Mouse (Mus musculus) hindbrain, embryonic 15.5 days (tissue): ENCODE data around the gene Dio2. TPM values are rescaled to one million over a fixed set of nuclear protein-coding genes. Genes with fewer than 3 reads are reported as not detected.

Experiments
- ATAC-seq: fragments of 200-750 bp; cut with Nextera tagmentation; 2 replicates; pipeline ENCODE4 v1.8.0; 2017; ENCODE audit warnings: low read depth, moderate number of reproducible peaks, moderate TSS enrichment; ENCODE audit not compliant: low FRiP score
- H3K27ac ChIP-seq: fragments of 300-500 bp; sonication (generic); replicated peaks from 2 replicates; pipeline ENCODE4 v1.5.1; 2015; ENCODE audit warnings: mild to moderate bottlenecking, inconsistent platforms
- H3K27me3 ChIP-seq: fragments of 300-500 bp; sonication (generic); 2 replicates; pipeline ENCODE4 v1.6.1; 2015; ENCODE audit warnings: control low read depth, inconsistent platforms
- H3K36me3 ChIP-seq: fragments of 300-500 bp; sonication (generic); 2 replicates; pipeline ENCODE4 v1.6.1; 2015; ENCODE audit warnings: control low read depth, inconsistent platforms
- H3K4me1 ChIP-seq: fragments of 300-500 bp; sonication (generic); replicated peaks from 2 replicates; pipeline ENCODE4 v1.6.1; 2015; ENCODE audit warnings: control low read depth, inconsistent platforms
- H3K4me2 ChIP-seq: fragments of 300-500 bp; sonication (generic); 2 replicates; pipeline ENCODE4 v1.6.1; 2015; ENCODE audit warnings: moderate library complexity, mild to moderate bottlenecking, inconsistent platforms
- H3K4me3 ChIP-seq: fragments of 300-500 bp; sonication (generic); 2 replicates; pipeline ENCODE4 v1.5.1; 2015; ENCODE audit warnings: mild to moderate bottlenecking, inconsistent platforms
- H3K9ac ChIP-seq: fragments of 300-500 bp; sonication (generic); 2 replicates; pipeline ENCODE4 v1.6.1; 2015; ENCODE audit warnings: inconsistent platforms
- H3K9me3 ChIP-seq: fragments of 300-500 bp; sonication (generic); 2 replicates; pipeline ENCODE4 v1.6.1; 2016; ENCODE audit warnings: control low read depth, inconsistent platforms
- WGBS: fragments of 180-500 bp; shearing (Covaris S2); methylation state at CpG from one replicate; pipeline ENCODE4 v1.1.7; 2015; 5-methylcytosine and 5-hydroxymethylcytosine counted together
- polyA plus RNA-seq: library from polyadenylated mRNA; unstranded; fragments of >200 nt; fragmentation: Nextera tagmentation; extraction: Ambion mirVana; gene quantifications from 2 replicates; pipeline ENCODE4 v1.2.1, GENCODE M21; 2015

Gene Dio2
- 0.04 and 0.07 TPM in 2 replicates for polyA plus RNA-seq

GRCm38 (mm10) chr12:90738388-90739223 lies at the start of gene Dio2:
Gene Dio2, minus strand, starts transcription at chr12:90738438.
- no peaks in the 10 kb centered on the region for H3K9me3 ChIP-seq
- H3K4me1 ChIP-seq: no peaks in the 10 kb centered on the region
- H3K4me2 ChIP-seq: peak within 1 kb of the TSS; percentile 22
- H3K27me3 ChIP-seq: 0 out of 2 replicates have a peak, but pooled peaks cover 3% of the 10 kb centered on the region
- H3K27ac ChIP-seq: no peak within 1 kb of the TSS
- ATAC-seq: no peak
- H3K9ac ChIP-seq: no peak within 1 kb of the TSS
- WGBS: 31% methylated on average over 10 of the region's 10 CpGs
- H3K36me3 ChIP-seq: no peaks in the 10 kb centered on the region
- H3K4me3 ChIP-seq: no peak within 1 kb of the TSS

DNA sequence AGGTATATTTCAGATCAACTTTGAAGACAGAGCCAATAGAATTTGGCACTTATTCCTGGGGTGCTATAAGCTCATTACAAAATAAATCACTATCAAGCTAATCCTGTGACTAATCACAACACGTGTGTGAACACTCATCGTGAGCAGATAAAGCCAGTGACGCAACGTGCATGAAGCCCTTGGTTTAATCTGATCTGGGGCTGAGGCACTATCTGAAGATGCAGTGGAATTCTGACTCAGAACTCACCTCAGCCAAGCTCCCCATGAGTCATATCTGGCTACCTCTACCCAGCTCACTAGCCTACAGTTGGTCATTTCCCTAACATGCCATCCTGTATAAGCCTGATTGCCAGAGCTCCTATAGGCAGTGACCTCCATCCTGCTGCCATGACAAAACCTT lies 43.2 kb upstream of the Dio2 start:
- H3K27ac ChIP-seq: no peak overlapping the region
- H3K4me1 ChIP-seq: no peaks in the 10 kb centered on the region
- H3K9ac ChIP-seq: no peak overlapping the region
- H3K27me3 ChIP-seq: no peaks in the 10 kb centered on the region
- 85% methylated on average over 4 of the region's 4 CpGs for WGBS
- H3K4me3 ChIP-seq: no peak overlapping the region
- H3K4me2 ChIP-seq: no peak overlapping the region
- ATAC-seq: no peak
- no peaks in the 10 kb centered on the region for H3K9me3 ChIP-seq
- no peaks in the 10 kb centered on the region for H3K36me3 ChIP-seq

DNA sequence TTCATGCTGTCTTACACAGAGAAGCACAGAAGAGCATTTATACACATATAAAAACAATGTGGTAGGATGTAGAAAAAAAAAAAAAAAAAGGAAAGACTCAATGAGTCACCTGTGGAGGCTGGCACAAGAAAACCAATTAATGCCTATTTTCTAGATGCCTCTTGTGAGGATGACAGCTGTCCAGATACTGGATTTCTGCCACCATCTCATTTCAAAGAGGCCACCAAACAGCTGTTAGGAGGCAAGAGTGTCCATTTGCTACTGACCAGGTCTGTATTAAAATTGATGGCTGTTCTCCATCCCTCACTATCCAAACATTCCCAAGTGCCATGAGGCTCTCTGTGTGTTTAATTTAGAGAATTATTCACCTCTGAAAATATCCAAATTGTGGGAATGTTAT lies 6.5 kb upstream of the Dio2 start:
- no peaks in the 10 kb centered on the region for H3K4me1 ChIP-seq
- no peak overlapping the region for H3K27ac ChIP-seq
- H3K9me3 ChIP-seq: no peaks in the 10 kb centered on the region
- no peak overlapping the region for H3K4me2 ChIP-seq
- no peaks in the 10 kb centered on the region for H3K27me3 ChIP-seq
- no peak for ATAC-seq
- no peak overlapping the region for H3K9ac ChIP-seq
- no peak overlapping the region for H3K4me3 ChIP-seq
- no peaks in the 10 kb centered on the region for H3K36me3 ChIP-seq

- ATAC-seq: no peak
- no peak overlapping the region for H3K4me3 ChIP-seq
- H3K27me3 ChIP-seq: no peaks in the 10 kb centered on the region
- no peak overlapping the region for H3K27ac ChIP-seq
- 72% methylated on average over 3 of the region's 3 CpGs for WGBS
- no peak overlapping the region for H3K9ac ChIP-seq
- H3K4me2 ChIP-seq: no peak overlapping the region
- no peaks in the 10 kb centered on the region for H3K36me3 ChIP-seq
- H3K4me1 ChIP-seq: no peaks in the 10 kb centered on the region
- no peaks in the 10 kb centered on the region for H3K9me3 ChIP-seq
Observed at GRCm38 (mm10) chr12:90743633-90744032, 5.4 kb upstream of the Dio2 start.

- H3K9ac ChIP-seq: no peak overlapping the region
- 38% methylated on average over 2 of the region's 2 CpGs for WGBS
- no peak for ATAC-seq
- H3K4me2 ChIP-seq: no peak overlapping the region
- H3K4me1 ChIP-seq: no peaks in the 10 kb centered on the region
- no peak overlapping the region for H3K27ac ChIP-seq
- H3K27me3 ChIP-seq: 0 out of 2 replicates have a peak, but pooled peaks cover 3% of the 10 kb centered on the region
- no peak overlapping the region for H3K4me3 ChIP-seq
- no peaks in the 10 kb centered on the region for H3K36me3 ChIP-seq
- H3K9me3 ChIP-seq: no peaks in the 10 kb centered on the region
Observed at GRCm38 (mm10) chr12:90740468-90740867, 2.2 kb upstream of the Dio2 start.

DNA sequence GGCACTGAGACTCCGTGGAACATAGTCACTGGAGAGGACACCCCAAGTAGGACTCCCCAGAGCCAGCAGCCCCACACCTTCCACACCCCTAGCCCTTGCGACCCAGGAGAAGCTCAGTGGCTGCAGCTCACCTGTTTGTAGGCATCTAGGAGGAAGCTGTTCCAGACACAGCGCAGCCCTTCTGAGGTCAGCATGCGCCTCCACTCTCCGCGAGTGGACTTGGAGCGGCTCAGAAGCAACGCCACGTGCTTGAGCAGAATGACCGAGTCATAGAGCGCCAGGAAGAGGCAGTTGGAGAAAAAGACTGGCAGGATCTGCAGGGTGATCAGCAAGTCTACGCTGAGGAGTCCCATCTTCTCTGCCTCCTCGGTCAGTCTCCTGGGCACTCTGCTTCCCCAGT lies 306 bp downstream of the Dio2 start:
- Histone ChIP-seq H3K9ac (no peak overlapping the region), H3K9me3 (no peaks in the 10 kb centered on the region), H3K4me1 (no peaks in the 10 kb centered on the region), H3K27ac (no peak overlapping the region), H3K27me3 (0 out of 2 replicates have a peak, but pooled peaks cover 3% of the 10 kb centered on the region), H3K4me2 (no peak overlapping the region), H3K4me3 (no peak overlapping the region), H3K36me3 (no peaks in the 10 kb centered on the region)
- 86% methylated on average over 13 of the region's 13 CpGs for WGBS
- ATAC-seq: no peak

DNA sequence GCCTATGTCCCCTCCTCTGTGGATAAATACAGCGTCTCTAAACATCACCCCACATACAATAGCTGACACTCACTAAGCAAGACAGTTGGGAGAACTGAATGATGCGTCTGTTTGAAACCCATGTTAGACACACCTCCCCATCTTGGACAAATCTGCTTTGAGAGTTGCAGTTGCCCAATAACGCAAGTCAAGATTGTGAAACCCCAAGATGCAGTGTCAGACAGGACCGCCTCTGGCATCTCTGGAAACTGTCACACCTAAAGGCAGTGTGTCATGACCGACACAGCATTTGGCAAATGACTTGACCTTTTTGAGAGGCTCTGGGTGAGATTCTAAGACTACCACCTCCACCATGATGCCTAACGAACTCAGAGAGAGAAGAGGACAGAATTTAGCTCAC lies 2.8 kb downstream of the Dio2 start:
- H3K27me3 ChIP-seq: 0 out of 2 replicates have a peak, but pooled peaks cover 3% of the 10 kb centered on the region

DNA sequence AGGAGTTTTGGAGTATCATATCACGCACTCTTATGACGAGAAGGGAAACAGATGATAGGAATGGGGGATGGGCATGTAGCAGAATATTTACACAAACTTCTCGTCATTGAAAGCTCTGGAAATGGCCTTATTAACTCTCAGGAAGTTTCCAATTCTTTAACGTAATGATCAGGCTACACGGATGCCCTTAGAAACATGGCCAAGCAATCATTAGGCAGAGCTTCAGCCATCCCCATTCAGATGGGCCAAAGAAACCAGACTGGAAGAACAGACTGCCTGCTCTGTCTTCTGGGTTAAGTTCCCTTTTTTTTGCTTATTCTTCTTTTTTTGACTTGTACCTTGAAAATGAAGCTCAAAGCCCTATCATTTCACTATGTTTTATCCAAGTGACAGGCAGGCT lies 3.7 kb downstream of the Dio2 start:
- no peak for ATAC-seq
- H3K9ac ChIP-seq: no peak overlapping the region
- WGBS: 84% methylated on average over 5 of the region's 5 CpGs
- H3K9me3 ChIP-seq: no peaks in the 10 kb centered on the region
- no peak overlapping the region for H3K4me2 ChIP-seq
- H3K4me3 ChIP-seq: no peak overlapping the region
- no peak overlapping the region for H3K27ac ChIP-seq
- H3K4me1 ChIP-seq: no peaks in the 10 kb centered on the region
- H3K36me3 ChIP-seq: no peaks in the 10 kb centered on the region
- 0 out of 2 replicates have a peak, but pooled peaks cover 3% of the 10 kb centered on the region for H3K27me3 ChIP-seq

More for the DNA sequence above, 2.8 kb downstream of the Dio2 start:
- Histone ChIP-seq H3K9me3 (no peaks in the 10 kb centered on the region), H3K9ac (no peak overlapping the region), H3K36me3 (no peaks in the 10 kb centered on the region), H3K4me1 (no peaks in the 10 kb centered on the region), H3K4me3 (no peak overlapping the region), H3K4me2 (no peak overlapping the region), H3K27ac (no peak overlapping the region)
- 88% methylated on average over 6 of the region's 6 CpGs for WGBS
- no peak for ATAC-seq

DNA sequence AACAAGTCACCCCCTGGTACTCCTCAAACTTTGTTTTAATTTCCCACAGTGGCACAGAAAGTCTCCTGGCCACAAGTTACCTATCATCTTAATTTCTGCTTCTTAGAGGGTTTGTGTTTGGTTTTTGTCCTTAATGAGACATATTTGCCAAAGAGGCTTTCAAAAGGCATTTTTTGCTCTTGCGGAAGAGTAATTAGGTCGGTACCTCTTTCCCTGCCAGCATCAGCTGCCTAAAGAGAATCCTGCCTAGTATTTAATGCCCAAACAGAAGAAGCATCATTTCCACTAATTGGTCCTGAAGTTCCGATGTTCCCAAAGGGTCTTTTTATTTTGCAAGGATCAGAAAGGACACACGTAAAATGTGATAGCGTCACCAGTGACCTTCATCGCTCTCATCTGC lies 4.5 kb downstream of the Dio2 start:
- no peak for ATAC-seq
- WGBS: 72% methylated on average over 6 of the region's 6 CpGs
- H3K4me2 ChIP-seq: no peak overlapping the region
- no peaks in the 10 kb centered on the region for H3K4me1 ChIP-seq
- 0 out of 2 replicates have a peak, but pooled peaks cover 3% of the 10 kb centered on the region for H3K27me3 ChIP-seq
- no peak overlapping the region for H3K4me3 ChIP-seq
- H3K9ac ChIP-seq: no peak overlapping the region
- no peak overlapping the region for H3K27ac ChIP-seq
- H3K36me3 ChIP-seq: no peaks in the 10 kb centered on the region
- H3K9me3 ChIP-seq: no peaks in the 10 kb centered on the region

DNA sequence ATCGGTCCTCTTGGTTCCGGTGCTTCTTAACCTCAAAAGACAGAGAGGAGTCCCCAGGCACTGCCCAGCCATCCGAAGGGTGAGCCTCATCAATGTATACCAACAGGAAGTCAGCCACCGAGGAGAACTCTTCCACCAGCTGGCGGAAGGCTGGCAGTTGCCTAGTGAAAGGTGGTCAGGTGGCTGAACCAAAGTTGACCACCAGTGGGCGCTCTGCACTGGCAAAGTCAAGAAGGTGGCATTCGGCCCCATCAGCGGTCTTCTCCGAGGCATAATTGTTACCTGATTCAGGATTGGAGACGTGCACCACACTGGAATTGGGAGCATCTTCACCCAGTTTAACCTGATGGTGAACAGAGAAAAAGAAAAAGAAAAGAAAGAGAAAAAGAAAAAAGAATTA lies 8.6 kb downstream of the Dio2 start:
- no peak overlapping the region for H3K9ac ChIP-seq
- no peaks in the 10 kb centered on the region for H3K9me3 ChIP-seq
- no peaks in the 10 kb centered on the region for H3K27me3 ChIP-seq
- H3K36me3 ChIP-seq: no peaks in the 10 kb centered on the region
- no peak overlapping the region for H3K4me2 ChIP-seq
- no peak for ATAC-seq
- no peaks in the 10 kb centered on the region for H3K4me1 ChIP-seq
- H3K27ac ChIP-seq: no peak overlapping the region
- H3K4me3 ChIP-seq: no peak overlapping the region
- WGBS: 48% methylated on average over 10 of the region's 10 CpGs

DNA sequence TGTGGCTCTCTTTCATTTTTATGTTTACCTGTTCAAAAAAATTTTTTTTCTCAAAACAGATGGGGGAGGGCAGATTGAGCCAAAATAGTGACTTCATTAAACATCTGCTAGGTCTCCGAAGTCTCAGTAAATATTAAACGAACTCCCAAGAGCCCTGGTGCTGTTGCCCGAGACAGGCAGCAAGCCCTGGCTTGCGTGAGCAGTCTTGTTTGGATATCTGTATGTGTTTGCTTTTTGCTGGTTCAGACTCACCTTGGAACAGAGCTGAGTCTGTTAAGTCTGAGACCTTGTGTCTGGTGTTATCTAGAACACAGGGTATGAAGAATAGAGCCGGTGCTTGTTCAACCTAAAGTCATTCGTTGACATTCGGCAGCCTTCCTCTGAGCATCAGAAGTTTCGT lies 13.1 kb downstream of the Dio2 start:
- H3K4me2 ChIP-seq: no peak overlapping the region
- no peaks in the 10 kb centered on the region for H3K36me3 ChIP-seq
- no peak for ATAC-seq
- H3K9ac ChIP-seq: no peak overlapping the region
- H3K4me3 ChIP-seq: no peak overlapping the region
- no peaks in the 10 kb centered on the region for H3K27me3 ChIP-seq
- no peaks in the 10 kb centered on the region for H3K4me1 ChIP-seq
- no peaks in the 10 kb centered on the region for H3K9me3 ChIP-seq
- H3K27ac ChIP-seq: no peak overlapping the region
- 85% methylated on average over 8 of the region's 8 CpGs for WGBS

GRCm38 (mm10) chr12:90724644-90725043 lies 13.6 kb downstream of the Dio2 start:
- Histone ChIP-seq H3K9ac (no peak overlapping the region), H3K4me3 (no peak overlapping the region), H3K27me3 (no peaks in the 10 kb centered on the region), H3K27ac (no peak overlapping the region), H3K4me2 (no peak overlapping the region), H3K36me3 (no peaks in the 10 kb centered on the region), H3K9me3 (no peaks in the 10 kb centered on the region), H3K4me1 (no peaks in the 10 kb centered on the region)
- no peak for ATAC-seq
- whole genome bisulfite sequencing: 86% methylated on average over 11 of the region's 11 CpGs

GRCm38 (mm10) chr12:90694135-90694534 lies 44.1 kb downstream of the Dio2 start:
- no peaks in the 10 kb centered on the region for H3K36me3 ChIP-seq
- no peak overlapping the region for H3K9ac ChIP-seq
- H3K9me3 ChIP-seq: no peaks in the 10 kb centered on the region
- H3K4me3 ChIP-seq: no peak overlapping the region
- ATAC-seq: no peak
- H3K4me2 ChIP-seq: no peak overlapping the region
- no peaks in the 10 kb centered on the region for H3K27me3 ChIP-seq
- no peaks in the 10 kb centered on the region for H3K4me1 ChIP-seq
- 94% methylated on average over 2 of the region's 2 CpGs for WGBS
- H3K27ac ChIP-seq: no peak overlapping the region
